Mouse (Mus musculus) urinary bladder, postnatal 10 days (tissue): ENCODE data around the gene Supt6.

ENCODE experiments used
- DNase-seq: peaks from one replicate; pipeline ENCODE4 v3.0.0; 2022; ENCODE audit warnings: low spot score

Gene Supt6

DNA sequence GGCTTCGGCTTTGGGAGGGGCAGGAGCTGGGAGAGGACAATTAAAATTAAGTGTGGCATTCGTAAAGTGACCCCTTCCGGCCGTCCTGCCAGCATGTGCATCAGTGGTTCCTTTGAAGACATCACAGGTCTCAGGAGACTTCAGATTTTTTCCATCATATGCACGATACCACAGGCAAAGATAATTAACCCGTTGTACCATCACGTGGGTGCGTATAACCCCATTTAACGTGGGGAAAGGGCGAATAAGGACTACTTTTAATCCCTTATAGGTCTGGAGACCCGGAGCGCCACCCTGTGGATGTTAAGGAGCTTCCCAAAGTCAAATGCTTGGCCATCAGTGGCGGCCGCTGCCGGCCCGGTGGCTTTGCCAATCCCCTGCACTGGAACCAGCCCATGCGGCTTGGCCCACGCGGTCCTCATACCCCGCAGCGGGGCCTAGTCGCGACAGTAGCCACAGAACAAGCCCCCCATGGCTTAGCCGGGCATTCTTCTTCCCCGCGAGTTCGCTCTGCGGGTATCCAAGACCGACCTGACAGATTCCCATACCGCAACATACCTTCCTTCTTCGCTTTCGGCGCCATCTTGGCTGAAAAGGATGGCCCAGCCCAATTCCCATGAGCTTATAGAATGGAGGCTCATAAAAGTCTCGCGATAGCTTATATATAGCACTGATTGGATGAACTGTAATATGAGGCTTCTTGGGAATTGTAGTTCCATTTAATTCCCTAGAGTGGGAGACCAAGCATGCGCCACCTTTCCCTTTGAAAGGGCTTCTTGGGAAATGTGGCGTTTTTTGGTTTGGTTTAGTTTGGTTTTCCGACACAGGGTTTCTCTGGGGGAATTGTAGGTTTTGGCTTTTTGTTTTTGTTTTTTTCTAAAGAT, 62.6 kb downstream of the Supt6 start, which contains the start of gene Rpl23a:
Gene Rpl23a (minus strand): TSS at position 624 of the 884 bp plus-strand sequence.
- no peak for DNase-seq

DNA sequence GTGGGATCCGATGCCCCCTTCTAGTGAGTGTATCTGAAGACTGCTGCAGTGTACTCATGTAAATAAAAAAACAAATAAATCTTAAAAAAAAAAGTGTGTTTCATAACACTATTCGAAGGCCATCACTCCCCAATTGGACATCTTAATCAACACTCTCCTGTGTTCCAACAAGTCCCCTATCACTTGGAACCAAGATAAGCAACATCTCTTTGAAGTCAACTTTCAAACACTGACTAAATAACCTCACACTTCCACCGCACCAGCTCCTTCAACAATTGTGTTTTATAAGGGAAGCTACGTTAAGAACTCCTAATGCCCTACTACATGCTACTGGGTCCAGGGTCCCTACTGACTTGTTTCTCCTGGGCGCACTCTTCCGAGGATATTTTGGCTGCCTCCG, 63.3 kb downstream of the Supt6 start:
- no peak for DNase-seq

DNA sequence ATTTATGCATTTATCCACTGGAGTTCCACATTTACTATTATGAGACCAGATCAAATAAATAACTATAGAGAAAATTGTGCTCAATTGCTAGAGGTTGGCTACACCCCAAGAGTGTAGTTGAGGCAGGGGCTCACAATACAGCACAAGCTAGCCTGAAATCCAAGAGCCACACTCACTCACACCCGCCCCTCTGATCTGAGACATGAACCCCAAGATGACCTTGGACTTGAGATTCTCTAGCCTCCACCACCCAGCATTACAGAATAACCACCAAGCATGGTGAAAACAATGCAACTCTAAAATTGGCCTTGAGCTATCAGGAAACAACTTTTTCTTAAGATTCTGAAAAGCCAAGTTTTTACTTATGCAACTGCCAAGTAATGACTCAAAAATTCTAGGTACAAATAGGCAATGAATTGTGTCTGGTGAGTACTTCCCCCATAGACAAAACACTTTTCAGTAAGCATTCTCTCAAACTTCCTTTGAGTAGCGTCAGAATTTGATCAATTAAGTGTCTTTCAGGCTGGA, 63.9 kb downstream of the Supt6 start:
- DNase-seq: no peak

DNA sequence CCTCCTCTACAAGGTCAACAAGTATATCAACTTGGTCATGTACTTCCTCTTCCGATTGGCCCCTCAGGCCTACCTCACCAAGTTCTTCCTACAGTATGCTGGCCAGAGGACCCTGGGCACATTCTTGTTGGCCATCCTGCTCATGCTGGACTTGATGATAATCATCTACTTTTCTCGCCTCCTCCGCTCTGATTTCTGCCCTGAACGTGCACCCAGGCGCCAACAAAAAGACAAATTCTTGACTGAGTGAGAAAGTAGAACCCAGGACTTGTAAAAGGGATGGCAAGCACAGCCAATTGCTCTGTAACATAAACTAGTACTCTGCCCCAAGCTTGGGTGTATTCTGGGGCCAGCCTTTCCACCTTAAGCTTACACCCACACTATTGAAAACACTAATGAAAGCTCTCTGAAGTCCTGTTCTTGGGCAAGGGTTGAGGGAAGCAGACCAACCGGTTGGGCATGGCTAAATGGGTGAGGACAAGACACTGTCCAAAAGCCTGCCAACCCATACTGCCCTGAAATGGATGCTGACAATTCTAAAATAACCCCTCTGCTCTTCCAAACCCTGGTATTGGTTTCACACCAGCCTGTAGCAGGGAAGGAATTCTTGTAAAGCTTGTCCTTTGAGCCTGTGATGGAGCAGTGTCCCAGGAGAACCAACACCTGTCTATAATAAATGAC, 65.6 kb downstream of the Supt6 start:
- DNase-seq: no peak

DNA sequence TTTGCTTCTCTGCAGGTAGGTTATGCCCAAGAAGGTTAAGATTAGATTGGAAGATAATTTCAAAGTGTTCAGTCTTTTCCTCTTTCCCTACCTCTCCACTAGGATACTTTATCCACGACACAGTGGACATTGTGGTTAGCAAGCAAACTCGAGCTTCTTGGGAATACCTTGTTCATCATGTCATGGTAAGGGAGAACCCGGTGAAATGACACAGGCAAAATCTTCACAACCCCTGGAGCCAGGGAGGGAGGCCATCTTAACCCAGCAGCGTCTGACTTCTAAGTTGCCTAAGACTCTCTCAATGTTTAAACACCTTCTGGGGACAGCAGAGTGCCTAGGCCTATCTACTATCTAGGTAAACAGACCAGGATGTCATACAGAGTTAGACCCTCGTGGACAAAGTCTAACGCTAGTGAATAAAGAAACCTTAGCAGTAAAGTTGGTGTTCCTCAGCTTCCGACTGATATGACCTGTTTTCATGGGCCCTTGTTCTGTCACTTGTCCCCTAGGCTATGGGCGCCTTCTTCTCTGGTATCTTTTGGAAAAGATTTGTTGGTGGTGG, 66.3 kb downstream of the Supt6 start:
- no peak for DNase-seq

DNA sequence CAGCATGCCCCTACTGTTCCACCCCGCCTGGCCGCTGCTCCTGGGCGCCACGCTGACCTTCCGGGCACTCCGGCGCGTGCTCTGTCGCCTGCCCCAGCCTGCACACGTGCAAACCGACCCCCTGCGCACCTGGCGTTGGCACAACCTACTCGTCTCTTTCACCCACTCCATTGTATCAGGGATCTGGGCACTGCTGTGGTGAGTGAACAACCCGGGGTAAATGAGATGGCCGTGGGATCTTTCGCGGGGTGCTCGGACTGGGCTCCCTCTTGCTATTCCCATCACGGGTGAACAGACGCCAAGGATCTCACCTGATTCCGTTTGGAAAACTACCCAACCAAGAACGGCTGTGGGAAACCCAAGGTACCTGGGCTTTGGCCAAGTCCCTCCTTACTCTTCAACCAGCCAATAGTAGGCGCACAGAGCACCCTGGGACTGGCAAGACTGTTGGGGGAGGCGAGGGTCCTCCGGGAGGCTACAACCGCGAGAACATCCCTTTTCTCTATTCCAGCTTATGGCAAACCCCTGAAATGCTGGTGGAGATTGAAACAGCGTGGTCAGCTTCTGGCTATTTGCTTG, 66.8 kb downstream of the Supt6 start:
- no peak for DNase-seq

DNA sequence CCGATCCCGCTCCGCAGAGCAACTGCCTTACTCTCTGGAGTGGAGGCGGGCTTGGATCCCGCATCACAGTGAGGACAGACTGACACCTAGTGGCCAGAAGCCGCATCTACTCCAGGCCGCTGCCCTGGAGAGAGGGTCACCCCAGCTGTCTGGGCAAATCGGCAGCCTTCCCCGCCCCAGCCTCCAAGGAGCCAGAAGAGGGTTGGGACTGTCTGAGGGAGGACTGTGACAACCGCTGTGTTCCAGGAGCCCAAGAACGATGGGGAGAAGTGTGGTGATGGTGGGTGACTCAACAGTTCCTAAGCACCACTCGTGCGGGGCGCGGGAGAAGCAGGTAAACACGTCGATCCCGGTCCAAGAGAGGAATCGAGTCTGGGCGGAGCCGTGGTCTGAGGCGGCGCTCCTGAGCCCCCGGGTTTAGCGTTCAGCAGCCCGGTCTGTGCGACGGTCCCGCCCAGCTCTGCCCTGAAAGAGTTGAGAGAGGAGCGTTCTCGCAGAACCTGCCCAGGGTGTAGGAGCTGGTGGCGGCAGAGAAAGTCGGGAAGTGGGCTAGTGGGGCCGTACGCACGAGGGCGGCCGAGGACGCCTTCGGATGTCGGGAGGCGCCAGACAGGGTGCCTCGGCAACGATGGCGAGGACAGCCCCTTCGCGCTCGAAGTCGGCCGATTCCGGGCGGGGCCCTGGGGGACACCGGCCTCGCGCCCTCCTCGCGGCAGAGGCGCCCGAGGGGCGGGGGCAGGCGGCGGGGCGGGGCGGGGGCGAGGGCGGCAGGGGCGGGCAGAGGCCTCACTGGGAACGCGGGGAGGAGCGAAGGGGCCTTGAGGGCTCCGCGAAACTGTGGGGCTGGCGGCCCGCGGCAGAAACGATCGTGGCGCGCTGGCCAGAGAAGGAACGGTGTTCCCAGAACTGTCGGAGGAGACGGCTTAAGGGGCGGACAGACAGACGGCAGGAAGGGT, 67.6 kb downstream of the Supt6 start:
- peak; percentile 91 for DNase-seq

DNA sequence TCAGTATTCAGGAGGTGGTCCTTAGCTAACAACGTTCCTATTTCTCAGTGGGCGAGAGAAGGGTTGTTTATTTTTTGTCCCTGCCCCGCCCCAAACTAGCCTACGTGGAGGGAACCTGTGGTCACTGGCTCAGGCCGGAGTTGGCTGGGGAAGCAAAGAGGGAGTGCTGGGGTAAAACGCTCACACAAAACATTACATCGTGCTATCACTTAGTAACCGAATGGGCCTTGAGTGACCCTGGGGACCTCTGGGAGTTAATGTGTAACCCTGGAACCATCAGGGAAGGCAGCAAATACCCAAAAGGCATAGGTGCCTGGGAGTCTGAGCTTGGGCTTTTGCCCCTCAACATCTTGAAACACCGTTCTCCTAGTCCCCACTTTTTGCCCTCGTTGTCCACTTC, 68.3 kb downstream of the Supt6 start:
- no peak for DNase-seq

DNA sequence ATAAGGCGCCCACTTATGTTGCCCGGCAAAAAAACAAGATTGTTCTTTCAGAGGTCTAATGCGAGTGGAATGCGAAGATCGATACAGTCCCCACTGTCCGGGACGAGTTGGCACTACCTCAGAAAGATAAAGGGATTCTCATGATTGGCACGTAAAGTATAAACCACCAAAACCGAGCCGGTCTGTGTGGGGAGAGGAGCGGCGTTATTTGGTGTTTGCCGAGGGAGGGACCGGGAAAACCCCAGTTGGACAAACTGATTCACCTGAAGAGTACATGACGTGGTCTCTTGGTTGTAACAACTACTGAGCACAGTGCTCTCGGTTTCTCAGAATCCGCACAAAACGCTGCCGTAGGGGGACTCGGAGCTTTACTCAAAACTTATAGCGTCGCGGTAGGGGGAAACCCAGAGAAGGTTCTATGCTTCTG, 68.9 kb downstream of the Supt6 start:
- DNase-seq: no peak

DNA sequence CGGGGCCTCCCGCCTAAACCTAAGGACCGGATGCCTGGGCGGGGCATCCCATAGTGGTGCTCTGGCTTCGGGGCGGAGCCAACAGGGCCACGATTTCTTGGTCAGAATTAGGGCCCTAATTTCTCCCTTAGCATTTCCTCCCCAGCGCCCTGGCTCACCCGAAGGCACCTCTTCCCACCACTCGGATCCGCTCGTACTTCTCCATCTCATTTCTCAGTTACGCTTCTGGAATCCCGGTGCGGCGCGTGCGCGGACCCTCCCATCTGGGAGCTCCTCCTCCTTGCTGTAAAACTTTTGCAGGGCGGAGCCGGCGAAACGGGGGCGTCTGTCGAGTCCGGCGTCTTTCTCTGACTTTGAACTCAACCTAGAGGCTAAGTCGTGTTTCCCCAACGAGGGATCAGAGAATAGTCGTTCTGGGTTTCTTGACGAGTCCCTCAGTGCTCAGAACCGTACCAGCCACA, 69.4 kb downstream of the Supt6 start, which contains the start of the genes Nek8 and Tlcd1:
Gene Nek8 (minus strand): TSS at position 274 of the 461 bp plus-strand sequence.
Gene Tlcd1 (plus strand): TSS at position 310 of the 461 bp plus-strand sequence.
- no peak for DNase-seq

DNA sequence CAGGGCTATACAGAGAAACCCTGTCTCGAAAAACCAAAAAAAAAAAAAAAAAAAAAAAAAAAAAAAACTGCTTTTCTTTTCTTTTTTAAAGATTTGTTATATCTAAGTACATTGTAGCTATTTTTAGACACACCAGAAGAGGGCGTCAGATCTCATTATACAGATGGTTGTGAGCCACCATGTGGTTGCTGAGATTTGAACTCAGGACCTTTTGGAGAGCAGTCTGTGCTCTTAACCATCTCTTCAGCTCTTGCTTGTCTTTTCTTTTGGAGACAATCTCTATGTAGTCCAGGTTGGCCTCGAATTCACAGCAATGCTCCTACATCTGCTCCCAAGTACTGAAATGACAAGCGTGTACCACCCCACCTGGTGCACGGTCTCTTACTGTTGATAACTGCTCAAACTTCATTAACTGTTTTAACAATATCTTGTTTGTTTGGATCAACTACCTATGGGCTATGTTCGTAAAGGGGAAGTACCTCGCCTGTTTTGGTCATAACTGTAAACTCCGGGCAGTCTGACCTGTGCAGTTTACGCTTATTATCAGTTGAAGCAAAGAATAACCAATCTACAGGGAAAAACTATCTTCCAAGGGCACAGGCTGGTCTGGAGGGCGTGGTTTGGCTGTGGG, 69.9 kb downstream of the Supt6 start:
- DNase-seq: no peak

DNA sequence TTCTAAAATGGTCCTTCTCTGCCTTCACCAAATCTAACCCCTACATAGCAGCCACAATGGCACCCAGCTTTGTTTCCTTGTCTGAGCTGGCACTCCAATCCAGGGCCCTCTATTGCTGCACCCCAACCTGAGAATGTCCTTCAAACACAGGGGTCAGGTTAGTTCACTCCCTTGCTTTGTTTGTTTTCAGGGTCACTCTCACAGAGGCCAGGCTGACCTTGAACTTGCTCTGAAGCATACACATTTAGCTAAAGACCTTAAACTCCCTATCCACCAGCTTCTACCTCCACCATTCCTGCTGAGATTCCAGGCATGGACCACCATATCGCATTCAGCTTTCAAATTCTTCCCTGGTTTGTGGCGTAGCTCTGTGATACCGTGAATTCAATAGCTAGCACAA, 71.3 kb downstream of the Supt6 start:
- DNase-seq: no peak

DNA sequence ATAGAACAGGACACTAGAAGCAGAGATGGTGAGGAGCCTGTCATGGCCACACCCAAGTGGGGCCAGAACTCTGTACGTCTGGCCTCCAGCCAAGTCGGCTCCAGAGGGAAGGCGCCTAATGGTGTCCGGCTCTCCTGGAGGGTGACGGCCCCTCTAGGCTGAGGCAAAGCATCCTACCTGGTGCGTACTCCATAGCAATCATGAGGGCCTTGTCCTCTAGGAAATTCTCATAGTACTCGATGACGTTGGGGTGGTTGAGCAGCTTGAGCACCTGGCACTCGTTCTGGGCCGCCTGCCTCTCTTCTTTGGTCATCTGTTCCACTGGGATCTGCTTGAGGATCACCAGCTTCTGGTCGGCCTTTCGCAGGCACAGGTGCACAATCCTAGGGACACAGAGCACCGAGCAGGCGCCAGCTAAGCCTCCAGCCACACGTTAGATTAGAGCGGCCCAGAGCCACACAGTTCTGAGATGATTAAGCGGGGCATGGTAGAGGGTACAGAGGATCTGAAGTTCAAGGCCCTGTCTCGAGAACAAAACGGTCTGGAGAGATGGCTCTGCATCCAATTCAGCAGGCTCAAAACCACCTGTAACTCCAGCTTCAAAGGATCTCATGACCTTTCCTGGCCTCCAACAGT, 72.9 kb downstream of the Supt6 start:
- no peak for DNase-seq

DNA sequence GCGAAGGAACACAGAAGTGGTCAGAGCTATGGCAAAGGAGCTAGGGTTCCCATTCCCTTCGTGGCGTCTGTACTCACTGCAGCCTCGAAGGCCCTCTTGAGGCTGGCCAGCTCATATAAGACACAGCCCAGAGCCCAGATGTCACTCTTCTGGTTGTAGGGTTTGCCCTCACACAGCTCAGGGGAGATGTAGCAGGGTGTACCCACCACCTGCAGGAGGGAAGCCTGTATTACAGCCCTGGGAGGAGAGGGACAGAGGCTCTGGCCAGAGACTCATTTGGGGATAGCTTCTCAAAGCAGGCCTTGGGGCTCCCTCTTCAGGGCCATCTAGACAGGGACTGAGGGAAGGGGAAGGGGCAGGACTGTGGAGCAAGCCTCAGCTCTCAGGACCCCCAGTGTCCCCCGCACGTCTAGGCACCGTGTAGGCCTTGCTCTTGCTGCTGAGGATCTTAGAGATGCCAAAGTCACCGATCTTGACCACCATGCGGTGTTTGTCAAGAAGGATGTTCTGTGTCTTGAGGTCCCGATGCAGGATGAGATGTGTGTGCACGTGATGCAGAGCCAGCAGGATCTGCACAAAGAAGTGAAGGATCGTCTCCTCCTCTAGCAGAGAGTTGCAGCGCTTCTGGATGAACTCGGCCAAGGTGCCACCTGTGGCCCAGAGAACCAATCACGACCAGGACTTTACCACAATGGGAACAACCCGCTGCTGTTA, 73.6 kb downstream of the Supt6 start:
- no peak for DNase-seq

DNA sequence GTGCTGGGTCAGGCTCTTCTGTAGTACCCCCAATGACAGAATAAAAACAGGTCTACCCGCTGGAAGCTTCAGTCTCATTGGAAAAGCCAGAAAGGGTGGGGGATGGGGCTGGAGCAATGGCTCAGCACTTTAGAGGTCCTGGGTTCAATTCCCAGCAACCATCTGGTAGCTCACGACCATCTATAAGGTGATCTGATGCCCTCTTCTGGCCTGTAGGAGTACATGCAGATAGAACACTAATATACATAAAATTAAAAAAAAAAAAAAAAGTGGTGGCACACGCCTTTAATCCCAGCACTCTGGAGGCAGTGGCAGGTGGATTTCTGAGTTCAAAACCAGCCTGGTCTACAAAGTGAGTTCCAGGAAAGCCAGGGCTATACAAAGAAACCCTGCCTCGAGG, 74.5 kb downstream of the Supt6 start:
- DNase-seq: no peak

DNA sequence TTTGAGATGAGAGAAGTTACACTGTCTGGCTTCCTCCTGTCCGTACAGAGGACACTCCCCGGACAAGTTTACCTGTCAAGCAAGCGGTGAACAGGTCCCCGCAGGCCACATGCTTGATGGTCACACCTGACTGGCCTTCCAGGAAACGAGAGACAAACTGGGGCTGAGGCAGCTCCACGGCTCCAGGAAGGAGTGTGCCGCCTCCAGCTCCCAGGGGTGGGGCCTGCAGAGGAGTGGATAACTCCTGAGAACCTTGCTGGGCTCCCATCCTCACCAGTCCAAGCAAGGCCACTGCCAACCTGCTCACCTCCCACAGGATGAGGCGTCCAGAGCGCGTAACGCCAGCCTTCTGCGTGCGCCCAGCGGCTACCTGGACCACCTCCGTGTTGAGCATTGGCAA, 75.5 kb downstream of the Supt6 start:
- DNase-seq: no peak

DNA sequence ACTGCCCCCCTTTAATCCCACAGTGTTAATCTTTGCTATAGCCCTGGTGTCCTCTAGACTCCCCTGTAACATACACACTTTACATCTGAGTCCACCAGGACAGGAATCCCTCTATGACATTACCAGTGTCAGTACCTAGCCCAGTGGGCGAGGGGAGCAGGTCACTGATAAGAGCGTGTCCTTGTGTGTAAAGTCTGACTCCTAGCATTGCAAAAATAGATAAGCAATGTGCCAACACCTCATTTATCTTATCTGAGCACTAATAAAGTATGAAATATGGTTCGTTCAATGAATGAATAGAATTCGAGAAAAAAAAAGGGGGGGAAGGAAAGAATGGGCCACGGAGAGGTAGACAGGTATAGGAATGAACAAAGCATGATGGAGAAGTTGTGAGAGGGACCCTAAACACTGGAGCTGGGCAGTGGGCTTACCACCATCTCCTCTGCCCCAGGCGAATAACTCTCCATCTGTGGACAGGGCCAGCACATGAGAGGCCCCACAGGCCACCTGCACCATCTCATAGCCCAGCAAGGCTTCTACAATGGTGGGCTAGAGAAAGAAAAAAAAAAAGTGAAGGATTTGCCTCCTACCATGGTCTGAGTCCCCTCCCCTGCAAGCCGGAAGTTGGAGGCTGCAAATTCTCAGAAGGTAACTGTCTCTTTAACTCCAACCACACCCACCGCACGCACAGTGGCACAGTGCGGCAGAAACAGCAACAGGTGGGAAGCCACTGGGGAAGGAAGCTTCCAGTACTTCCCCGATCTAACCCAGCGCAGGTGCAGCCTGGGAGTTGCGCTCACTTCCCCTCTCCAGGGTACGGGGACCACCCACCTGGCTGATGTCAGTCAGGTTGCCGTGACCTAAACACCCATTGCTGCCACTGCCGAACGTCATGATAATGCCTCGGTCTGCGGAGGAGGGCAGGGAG, 77.0 kb downstream of the Supt6 start:
- DNase-seq: no peak

DNA sequence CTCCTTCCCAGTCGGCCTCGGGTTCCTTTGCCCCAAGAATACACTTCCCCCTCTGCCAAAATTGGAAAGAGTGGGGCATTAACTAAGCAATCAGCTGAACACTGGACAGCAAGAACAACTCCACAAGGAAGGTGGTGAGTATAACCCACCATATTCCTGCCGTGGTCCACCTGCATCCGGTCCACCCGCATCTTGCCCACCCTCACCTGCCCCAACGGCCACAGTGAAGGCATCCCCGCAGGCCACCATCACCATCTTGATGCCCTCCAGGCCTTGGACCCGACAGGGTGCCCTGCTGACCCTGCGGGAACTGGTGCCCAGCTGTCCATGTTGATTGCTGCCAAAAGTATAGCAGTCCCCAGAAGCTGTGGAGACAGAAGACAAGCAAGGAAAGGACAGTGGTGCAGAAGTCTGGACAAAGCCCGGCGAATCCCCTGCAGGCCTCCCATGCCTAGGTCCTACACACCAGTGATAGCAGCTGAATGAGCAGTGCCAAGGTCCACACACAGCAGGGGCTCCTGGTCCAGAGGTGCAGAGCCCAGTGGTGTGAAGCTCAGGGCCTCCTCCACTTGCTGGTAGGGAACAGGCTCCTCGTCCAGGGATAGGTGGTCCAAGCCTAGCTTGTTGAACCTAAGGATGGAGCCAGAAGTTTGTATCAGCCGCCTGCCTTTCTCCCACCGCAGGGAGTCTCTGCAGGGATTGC, 78.4 kb downstream of the Supt6 start:
- no peak for DNase-seq
